Mouse (Mus musculus): ENCODE results near the gene Enpp3.
"Not testable (repeated sequence)": the region's sequence is repeated elsewhere in the genome, so short reads cannot be mapped to it uniquely, and the experiment has no call there.

Gene Enpp3

GRCm38 (mm10) chr10:24821990-24822676, 20.5 kb downstream of the Enpp3 start:
- no peak for DNase-seq

- no peak for DNase-seq
These were observed 23.1 kb downstream of the Enpp3 start for GRCm38 (mm10) chr10:24819526-24819925.

GRCm38 (mm10) chr10:24810639-24811038, 32.0 kb downstream of the Enpp3 start:
- no peak for DNase-seq

GRCm38 (mm10) chr10:24806756-24807155, 35.9 kb downstream of the Enpp3 start:
- DNase-seq = no peak

- no peak for DNase-seq
These were observed 36.7 kb downstream of the Enpp3 start for GRCm38 (mm10) chr10:24805876-24806275.

GRCm38 (mm10) chr10:24805173-24805572, 37.5 kb downstream of the Enpp3 start:
- no peak for DNase-seq

- not testable (repeated sequence) for DNase-seq
These were observed 39.8 kb downstream of the Enpp3 start for GRCm38 (mm10) chr10:24802742-24803244.

- no peak for DNase-seq
These were observed 40.8 kb downstream of the Enpp3 start for GRCm38 (mm10) chr10:24801796-24802195.

GRCm38 (mm10) chr10:24797246-24797645, 45.4 kb downstream of the Enpp3 start:
- peak; percentile 41 to 76 for DNase-seq

GRCm38 (mm10) chr10:24792756-24793155, 49.9 kb downstream of the Enpp3 start:
- no peak for DNase-seq

GRCm38 (mm10) chr10:24789747-24790545, 52.7 kb downstream of the Enpp3 start:
- peak in 1 of 2 experiments; percentile 49 for DNase-seq

- no peak for DNase-seq
These were observed 57.3 kb downstream of the Enpp3 start for GRCm38 (mm10) chr10:24785345-24785744.

- DNase-seq = no peak
These were observed 57.9 kb downstream of the Enpp3 start for GRCm38 (mm10) chr10:24784624-24785276.

- no peak for DNase-seq
These were observed 58.7 kb downstream of the Enpp3 start for GRCm38 (mm10) chr10:24783946-24784345.

- DNase-seq = no peak
These were observed 64.0 kb downstream of the Enpp3 start for GRCm38 (mm10) chr10:24778643-24779020.

GRCm38 (mm10) chr10:24777916-24778642, 64.5 kb downstream of the Enpp3 start:
- DNase-seq = peak in 1 of 2 experiments; percentile 8

GRCm38 (mm10) chr10:24769496-24769895, 73.1 kb downstream of the Enpp3 start:
- no peak for DNase-seq

GRCm38 (mm10) chr10:24767695-24768094, 74.9 kb downstream of the Enpp3 start:
- no peak for DNase-seq

- DNase-seq = no peak
These were observed 76.6 kb downstream of the Enpp3 start for GRCm38 (mm10) chr10:24766061-24766460.

- no peak for DNase-seq
These were observed 77.4 kb downstream of the Enpp3 start for GRCm38 (mm10) chr10:24765151-24765755.

- DNase-seq = no peak
These were observed 78.0 kb downstream of the Enpp3 start for GRCm38 (mm10) chr10:24764640-24765039.

GRCm38 (mm10) chr10:24763257-24763656, 79.4 kb downstream of the Enpp3 start:
- no peak for DNase-seq
